Mouse (Mus musculus) embryo, embryonic 11.5 days (tissue): ENCODE data around the gene Teddm2.

Experiments used
- DNase-seq: peaks from one replicate; pipeline ENCODE4 v3.0.0-alpha.2; 2012; ENCODE audit warnings: low read depth, low spot score

Gene Teddm2

DNA sequence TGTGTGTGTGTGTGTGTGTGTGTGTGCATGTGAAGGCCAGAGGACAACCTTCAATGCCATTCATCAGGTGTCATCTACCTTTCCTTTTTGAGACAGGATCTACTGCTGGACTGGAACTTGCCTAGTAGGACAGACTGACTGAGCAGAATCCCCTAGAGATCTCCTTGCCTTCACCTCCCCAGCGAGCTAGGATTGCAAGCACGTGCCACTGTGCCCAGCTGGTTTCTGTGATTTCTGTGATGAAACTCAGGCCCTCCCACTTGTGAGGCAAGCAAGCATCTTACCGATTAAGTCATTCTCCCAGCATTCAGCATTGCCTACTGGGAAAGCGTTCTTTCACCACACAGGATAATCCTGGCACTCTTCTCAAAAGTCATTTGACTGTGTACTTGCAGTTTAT, 69.3 kb downstream of the Teddm2 start:
- DNase-seq, result no peak

DNA sequence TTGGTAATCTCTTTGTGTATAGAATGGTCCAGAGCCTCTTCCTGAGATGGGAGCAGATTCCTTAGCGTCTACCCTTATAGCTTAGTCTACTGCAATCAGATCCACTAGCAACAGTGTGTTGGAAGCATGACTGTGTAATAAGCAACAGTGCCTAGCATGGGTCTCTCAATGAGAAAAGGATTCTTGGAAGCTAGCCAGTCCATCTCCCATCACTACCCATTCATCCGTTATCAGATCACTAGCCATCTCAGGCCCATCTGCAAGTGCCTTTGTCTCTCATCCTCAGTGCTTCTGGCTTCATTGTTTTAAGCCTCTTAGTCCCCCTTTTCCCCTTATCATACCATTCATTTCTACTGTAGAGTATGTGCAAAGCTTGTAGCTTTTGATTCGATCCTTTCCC, 79.8 kb downstream of the Teddm2 start:
- no peak for DNase-seq

DNA sequence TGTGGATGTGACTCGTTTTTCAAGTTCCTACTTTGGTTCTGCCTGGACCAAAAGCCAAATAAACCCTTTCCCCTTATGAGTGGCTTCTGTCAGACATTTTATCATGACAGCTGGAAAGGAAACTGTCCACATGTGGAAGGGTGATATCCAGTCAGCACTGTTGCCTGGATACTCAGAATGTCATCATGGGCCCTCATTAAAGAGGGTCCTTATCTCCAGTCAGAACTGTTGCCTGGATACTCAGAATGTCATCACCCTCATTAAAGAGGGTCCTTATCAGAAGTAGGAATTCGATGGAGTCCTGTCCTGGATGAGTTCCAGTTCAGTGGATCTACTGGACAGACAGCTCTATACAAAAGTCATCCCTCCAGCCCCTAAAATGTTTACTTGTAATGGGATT, 85.8 kb downstream of the Teddm2 start:
- no peak for DNase-seq

DNA sequence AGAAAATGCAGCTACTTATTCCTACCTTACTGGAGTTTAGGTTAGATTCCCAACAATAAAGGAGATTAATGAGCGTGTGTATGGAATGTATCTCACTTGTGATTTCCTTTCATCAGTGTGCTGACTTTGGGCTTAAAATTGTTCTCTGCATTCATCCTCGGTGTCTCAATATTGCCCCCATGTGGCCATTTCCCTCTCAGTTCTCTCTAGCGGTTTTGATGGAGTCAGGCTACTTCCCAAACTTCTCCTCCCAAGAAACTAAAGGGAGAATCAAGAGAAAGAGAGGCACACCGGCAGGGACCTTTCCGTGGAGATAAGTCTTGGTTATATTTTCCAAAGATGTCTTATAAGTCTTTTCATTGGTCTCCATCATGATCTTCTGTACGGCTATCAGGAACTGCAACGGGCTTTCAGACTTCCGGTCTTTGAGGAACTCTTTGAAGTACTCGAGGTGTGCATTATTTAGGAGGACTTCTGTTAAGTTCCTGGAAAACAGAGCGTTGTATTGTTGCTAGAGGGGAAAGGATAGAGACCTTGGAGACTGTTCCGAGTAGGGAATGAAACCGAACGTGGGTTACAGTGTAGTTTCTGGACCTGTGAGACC, 92.5 kb downstream of the Teddm2 start:
- peak; percentile 42 for DNase-seq

DNA sequence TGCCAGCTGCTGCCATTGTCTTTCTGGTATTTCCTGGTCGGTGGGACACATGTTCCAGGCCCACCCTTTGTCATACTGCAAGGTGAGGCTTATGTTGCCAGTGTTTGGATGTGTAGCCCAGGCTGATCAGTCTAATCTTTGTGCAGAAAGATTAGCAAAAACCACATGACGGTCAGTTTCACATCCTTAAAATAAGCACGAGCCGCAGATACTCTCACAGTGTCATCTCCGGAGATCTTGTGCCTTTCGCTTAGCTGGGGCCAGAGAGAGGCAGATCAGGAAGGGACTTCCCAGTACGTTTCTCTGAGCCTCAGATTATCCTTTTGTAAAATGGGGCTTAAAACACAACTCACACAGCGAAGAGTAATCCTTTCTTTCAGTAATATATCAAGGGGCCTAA, 96.5 kb downstream of the Teddm2 start:
- DNase-seq, result no peak

DNA sequence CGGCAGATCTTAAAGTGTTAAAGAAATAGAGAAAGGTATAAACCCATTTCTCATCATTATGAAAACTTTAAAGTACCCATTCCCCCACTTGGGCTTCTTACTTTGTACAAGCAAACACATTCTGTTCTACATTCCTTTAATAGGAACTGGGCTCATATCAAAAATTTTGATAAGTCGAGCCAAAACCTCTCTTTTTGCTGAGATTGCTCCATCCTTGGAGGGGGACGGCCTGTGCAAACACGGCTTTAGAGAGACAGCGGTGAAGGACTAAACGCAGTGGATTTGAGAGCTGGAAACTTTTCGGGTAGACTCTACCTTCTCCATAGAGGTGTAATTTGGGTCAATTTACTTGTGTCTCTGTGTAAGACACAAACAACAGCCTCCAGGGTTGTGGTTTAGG, 97.3 kb downstream of the Teddm2 start:
- no peak for DNase-seq
